Mouse (Mus musculus): Measurements from ENCODE around the gene Usp11.

DNA sequence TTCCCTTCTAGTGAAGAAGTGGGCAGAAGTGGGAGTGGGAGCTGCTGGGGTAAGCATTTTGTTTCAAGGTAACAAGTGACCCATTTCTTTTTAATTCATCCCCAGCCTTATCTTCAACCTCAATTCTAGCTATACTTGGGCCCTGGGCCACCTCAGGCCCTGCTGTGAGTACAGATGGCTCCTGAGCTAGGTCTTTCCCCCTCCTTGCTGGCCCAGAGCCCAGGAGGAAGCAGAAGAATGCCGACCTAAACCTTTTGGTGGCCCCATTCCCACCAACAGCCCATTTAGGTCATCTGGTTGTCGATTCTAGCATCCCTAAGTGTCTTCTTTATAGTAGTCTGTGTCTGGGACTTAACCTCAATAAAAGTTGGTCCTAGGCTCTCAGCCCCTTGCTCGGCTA is 12.1 kb upstream of the Usp11 start:
- no peak for TF ChIP-seq USF1 (IDR thresholded peaks at IDR 0.05; ENCODE audit: low read depth)
- no peak for TF ChIP-seq CTCF (IDR thresholded peaks at IDR 0.05; ENCODE audit: control insufficient read depth, insufficient read depth, insufficient read length)
- no peak for TF ChIP-seq FOSL1 (IDR thresholded peaks at IDR 0.05; ENCODE audit: insufficient read depth, low read length, poor library complexity, severe bottlenecking)
- no peak for TF ChIP-seq MYOG (IDR thresholded peaks at IDR 0.05; ENCODE audit: control insufficient read depth, extremely low read depth, insufficient read length)

Data from C2C12 (cell line).